Mouse (Mus musculus) G1E (cell line): ENCODE results near the gene Gli1.

Experiments used
- CTCF ChIP-seq: IDR thresholded peaks from 2 replicates; pipeline ENCODE4 v1.5.1; 2012; ENCODE audit warnings: low read depth, low read length, inconsistent platforms, mixed read lengths
- GATA1 ChIP-seq: IDR thresholded peaks from 2 replicates; pipeline ENCODE4 v1.6.1; 2012; ENCODE audit warnings: borderline replicate concordance, low read length, inconsistent platforms, mixed read lengths
- GATA2 ChIP-seq: IDR thresholded peaks from 2 replicates; pipeline ENCODE4 v1.6.1; 2012; ENCODE audit warnings: low read depth, low read length, inconsistent platforms, borderline replicate concordance
- TAL1 ChIP-seq: conservative IDR thresholded peaks from 2 replicates; pipeline ENCODE4 v1.6.1; 2012; ENCODE audit warnings: low read depth, low read length, inconsistent platforms, mixed read lengths

- TF ChIP-seq GATA1: no peak
- no peak for TF ChIP-seq CTCF
- no peak for TF ChIP-seq TAL1
- no peak for TF ChIP-seq GATA2
Measured at GRCm38 (mm10) chr10:127351719-127352118, 9.9 kb upstream of the Gli1 start.
